13 mouse cellular contexts compared by ENCODE assay signal in the genomic region with DNA sequence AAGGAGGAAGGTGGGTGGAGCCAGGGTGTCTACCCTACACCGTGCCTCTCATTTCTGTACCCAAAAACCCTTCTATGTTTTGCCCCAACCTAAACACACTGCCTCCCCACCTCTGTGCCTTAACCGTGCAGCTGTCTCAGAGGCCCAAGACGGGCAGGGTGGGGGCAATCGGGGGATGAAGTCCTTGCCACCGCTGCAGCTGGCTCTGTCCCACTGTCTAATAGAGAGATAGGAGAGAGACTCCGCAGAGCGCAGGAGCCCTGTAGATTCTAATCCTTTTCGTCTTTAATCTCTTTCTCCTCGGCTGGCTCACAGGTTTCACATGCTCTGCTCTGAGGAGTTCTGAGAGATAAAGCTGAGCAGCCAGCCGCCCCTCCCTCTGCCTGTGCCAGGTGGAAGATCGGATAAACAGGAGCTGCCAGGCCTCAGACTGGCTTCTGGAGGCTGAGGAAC. TPM values are rescaled to one million over a fixed set of nuclear protein-coding genes. Genes with fewer than 3 reads are reported as not detected.
A peak's percentile ranks its signal among the peaks of the same experiment; 100 is the strongest.
DNase-seq lines count a peak whose midpoint lies in the region; ATAC-seq and TF ChIP-seq lines count a peak whose summit lies in the region.
"Had no signal": no experiment of that assay in that cellular context is flagged by ENCODE, and none has a peak within 500 bp of the region (broad histone marks: within the 10 kb centered on the region; RNA-seq: fewer than 3 reads in every experiment).

No protein-coding gene starts in this region.

- H3K9ac ChIP-seq in forebrain, embryonic 14.5 days (ENCODE audit: low read length), result peak overlapping the region; percentile 25; the same call in 1 of the 2 replicates
- H3K9ac ChIP-seq in liver, embryonic 11.5 days (ENCODE audit: low read depth, low read length), result no peak overlapping the region
- H3K9ac ChIP-seq in midbrain, embryonic 14.5 days (replicated peaks; ENCODE audit: low read length), result no peak overlapping the region; the same call in 1 of the 2 replicates
- H3K9ac ChIP-seq in heart, adult 2 months (ENCODE audit: low read depth, low read length), result no peak overlapping the region
- H3K9ac ChIP-seq: lung, embryonic 14.5 days had no signal

- WGBS in forebrain, embryonic 14.5 days, result 27% methylated on average over 11 of the region's 11 CpGs
- 30% methylated on average over 11 of the region's 11 CpGs for WGBS in liver, embryonic 11.5 days
- WGBS in midbrain, embryonic 14.5 days, result 10% methylated on average over 11 of the region's 11 CpGs
- 31% methylated on average over 11 of the region's 11 CpGs for WGBS in heart, adult 2 months

- no peak for TF ChIP-seq POLR2A in heart, adult 2 months (IDR thresholded peaks at IDR 0.05; ENCODE audit: insufficient read depth, low read depth, low read length)

- H3K36me3 ChIP-seq in forebrain, embryonic 14.5 days (ENCODE audit: control insufficient read depth, insufficient read depth, low read length), result no peaks in the 10 kb centered on the region
- H3K36me3 ChIP-seq in liver, embryonic 11.5 days (ENCODE audit: control insufficient read depth, insufficient read depth, low read length), result no peaks in the 10 kb centered on the region
- H3K36me3 ChIP-seq in midbrain, embryonic 14.5 days (ENCODE audit: control insufficient read depth, insufficient read depth, low read length), result no peaks in the 10 kb centered on the region
- no peaks in the 10 kb centered on the region for H3K36me3 ChIP-seq in heart, adult 2 months (ENCODE audit: control insufficient read depth, insufficient read depth, low read length)

- peak; percentile 52 for ATAC-seq in forebrain, embryonic 14.5 days
- peak; percentile 92 for ATAC-seq in liver, embryonic 11.5 days (replicated peaks; ENCODE audit: low FRiP score)
- peak; percentile 58; the same call in 1 of the 2 replicates for ATAC-seq in midbrain, embryonic 14.5 days (ENCODE audit: low FRiP score, low TSS enrichment)
- ATAC-seq in activated CD4-positive, CD25-positive, alpha-beta regulatory T cell, adult 4 months, result no peak

- H3K4me1 ChIP-seq in forebrain, embryonic 14.5 days (ENCODE audit: control insufficient read depth, insufficient read depth, low read length), result no peaks in the 10 kb centered on the region
- peaks cover 14% of the 10 kb centered on the region for H3K4me1 ChIP-seq in liver, embryonic 11.5 days (replicated peaks; ENCODE audit: control insufficient read depth, insufficient read depth, low read length)
- H3K4me1 ChIP-seq in midbrain, embryonic 14.5 days (ENCODE audit: control insufficient read depth, insufficient read depth, low read length), result peaks cover 19% of the 10 kb centered on the region
- no peaks in the 10 kb centered on the region for H3K4me1 ChIP-seq in heart, adult 2 months (ENCODE audit: control insufficient read depth, insufficient read depth, low read length)

- DNase-seq in cerebellum, postnatal 10 days, result peak; percentile 67 to 68
- no peak for DNase-seq in cerebellum, postnatal 4 days (ENCODE audit: low spot score in 2 of 2)
- peak; percentile 39 for DNase-seq in forebrain, embryonic 14.5 days (ENCODE audit: low spot score)
- DNase-seq in liver, embryonic 11.5 days (ENCODE audit: low spot score), result no peak
- DNase-seq in midbrain, embryonic 14.5 days, result peak; percentile 70
- DNase-seq in heart, adult 2 months, result no peak
- DNase-seq in thymus, postnatal 4 days, result no peak
- DNase-seq: cerebellum, postnatal 36 days; heart, postnatal 10 days; lung, embryonic 14.5 days had no signal

- TF ChIP-seq EP300 in heart, adult 2 months (IDR thresholded peaks at IDR 0.05; ENCODE audit: insufficient read depth, low read depth, low read length), result no peak

- H3K27me3 ChIP-seq in forebrain, embryonic 14.5 days (replicated peaks; ENCODE audit: control insufficient read depth, insufficient read depth, low read length), result no peaks in the 10 kb centered on the region
- H3K27me3 ChIP-seq in liver, embryonic 11.5 days (replicated peaks; ENCODE audit: control insufficient read depth, insufficient read depth, low read length), result peaks cover 25% of the 10 kb centered on the region
- H3K27me3 ChIP-seq in midbrain, embryonic 14.5 days (ENCODE audit: control insufficient read depth, insufficient read depth, low read length), result no peaks in the 10 kb centered on the region
- H3K27me3 ChIP-seq in heart, adult 2 months (ENCODE audit: control insufficient read depth, insufficient read depth, low read length), result no peaks in the 10 kb centered on the region; the same call in 1 of the 2 replicates

- intact Hi-C loops in heart, adult 2 months (cut with DNase I), result no loop called here

- H3K9me3 ChIP-seq in forebrain, embryonic 14.5 days (replicated peaks; ENCODE audit: control insufficient read depth, low read length), result no peaks in the 10 kb centered on the region
- H3K9me3 ChIP-seq in liver, embryonic 11.5 days (ENCODE audit: control insufficient read depth, low read length), result no peaks in the 10 kb centered on the region
- H3K9me3 ChIP-seq in midbrain, embryonic 14.5 days (ENCODE audit: control insufficient read depth, low read length), result no peaks in the 10 kb centered on the region

- H3K4me2 ChIP-seq in forebrain, embryonic 14.5 days (ENCODE audit: low read length), result no peak overlapping the region
- H3K4me2 ChIP-seq in liver, embryonic 11.5 days, result peak overlapping the region; percentile 19
- H3K4me2 ChIP-seq in midbrain, embryonic 14.5 days (ENCODE audit: low read length), result 0 out of 2 replicates have a peak overlapping the region, but pooled peaks have one; percentile 6
- H3K4me2 ChIP-seq: lung, embryonic 14.5 days had no signal

- no peak for TF ChIP-seq CTCF in heart, adult 2 months (IDR thresholded peaks at IDR 0.05)

- H3K27ac ChIP-seq in forebrain, embryonic 14.5 days (ENCODE audit: low read depth, low read length), result 0 out of 2 replicates have a peak overlapping the region, but pooled peaks have one; percentile 21
- H3K27ac ChIP-seq in liver, embryonic 11.5 days (ENCODE audit: low read depth, low read length), result no peak overlapping the region
- H3K27ac ChIP-seq in midbrain, embryonic 14.5 days (replicated peaks; ENCODE audit: low read depth, low read length), result peak overlapping the region; percentile 72
- no peak overlapping the region for H3K27ac ChIP-seq in heart, adult 2 months
- H3K27ac ChIP-seq: left cerebral cortex, adult 2 months had no signal

- H3K79me2 ChIP-seq in heart, adult 2 months (replicated peaks; ENCODE audit: control insufficient read depth, insufficient read depth, low read length), result no peaks in the 10 kb centered on the region

- no peak overlapping the region for H3K4me3 ChIP-seq in forebrain, embryonic 14.5 days (ENCODE audit: low read depth, low read length)
- no peak overlapping the region for H3K4me3 ChIP-seq in liver, embryonic 11.5 days (ENCODE audit: low read depth, low read length)
- no peak overlapping the region for H3K4me3 ChIP-seq in midbrain, embryonic 14.5 days (replicated peaks; ENCODE audit: low read depth, low read length)
- H3K4me3 ChIP-seq in heart, adult 2 months, result no peak overlapping the region
- H3K4me3 ChIP-seq: erythroblast, embryonic 14.5 days; left cerebral cortex, adult 2 months had no signal

RNA-seq across cellular contexts. Expression of a gene that starts 27.5 kb away (rescaled TPM):
- polyA plus RNA-seq in forebrain, embryonic 14.5 days (2014; fragmentation: Nextera tagmentation; extraction: Ambion mirVana), result 14.2 and 14.6 TPM in 2 replicates
- polyA plus RNA-seq in liver, embryonic 11.5 days (2014; fragmentation: Nextera tagmentation; extraction: Ambion mirVana), result 21.5 and 23.1 TPM in 2 replicates
- 14.7 and 15.9 TPM in 2 replicates for polyA plus RNA-seq in midbrain, embryonic 14.5 days (2014; fragmentation: Nextera tagmentation; extraction: Ambion mirVana)
- 10 to 100 TPM; 17.8 to 20.9 TPM for total RNA-seq in heart, adult 2 months (2021)
- polyA plus RNA-seq in heart, adult 2 months (2012; rRNA removed), result 25.1 and 25.5 TPM in 2 replicates
- 1 to 10 TPM; 7.4 to 8.4 TPM for polyA plus RNA-seq in activated CD4-positive, CD25-positive, alpha-beta regulatory T cell, adult 4 months (2017; shearing (Covaris generic))

RNA-seq across cellular contexts. Expression of a gene that starts 31.3 kb away (rescaled TPM):
- polyA plus RNA-seq in forebrain, embryonic 14.5 days (2014; fragmentation: Nextera tagmentation; extraction: Ambion mirVana), result 22.2 and 24.4 TPM in 2 replicates
- 20.4 and 22.9 TPM in 2 replicates for polyA plus RNA-seq in liver, embryonic 11.5 days (2014; fragmentation: Nextera tagmentation; extraction: Ambion mirVana)
- 30.6 and 34.8 TPM in 2 replicates for polyA plus RNA-seq in midbrain, embryonic 14.5 days (2014; fragmentation: Nextera tagmentation; extraction: Ambion mirVana)
- total RNA-seq in heart, adult 2 months (2021), result 10 to 100 TPM; 40.9 to 49.7 TPM
- polyA plus RNA-seq in heart, adult 2 months (2012; rRNA removed), result 18.6 and 25.7 TPM in 2 replicates
- polyA plus RNA-seq in activated CD4-positive, CD25-positive, alpha-beta regulatory T cell, adult 4 months (2017; shearing (Covaris generic)), result 10 to 100 TPM; 11.3 to 11.5 TPM

Comparison
In these comparisons a context has a peak if more than half of its experiments do, and no peak if none do; other contexts are left out.
1. DNase-seq: peak in cerebellum, postnatal 10 days (2 of 2), forebrain, embryonic 14.5 days (single experiment) and midbrain, embryonic 14.5 days (single experiment); none in cerebellum, postnatal 4 days (0 of 2), liver, embryonic 11.5 days (single experiment), heart, adult 2 months (0 of 2) and thymus, postnatal 4 days (single experiment).
2. H3K27ac ChIP-seq: peak in forebrain, embryonic 14.5 days (single experiment) and midbrain, embryonic 14.5 days (single experiment); none in liver, embryonic 11.5 days (single experiment) and heart, adult 2 months (single experiment).